Mouse (Mus musculus) bone marrow macrophage, adult 2 months (primary cell): Measurements from ENCODE around the gene Lima1.

Source experiments
- CTCF ChIP-seq: IDR thresholded peaks from 2 replicates; pipeline ENCODE4 v1.5.1; 2012; ENCODE audit warnings: low read depth, mild to moderate bottlenecking, low read length, moderate library complexity
- POLR2A ChIP-seq: IDR thresholded peaks from 2 replicates; pipeline ENCODE4 v1.6.1; 2012; ENCODE audit warnings: mild to moderate bottlenecking, low read depth, low read length, borderline replicate concordance

- TF ChIP-seq CTCF: no peak
- no peak for TF ChIP-seq POLR2A
These were observed 36.0 kb downstream of the Lima1 start for GRCm38 (mm10) chr15:99839165-99839840.
